Mouse (Mus musculus) gastrocnemius, postnatal 14 days (tissue): ENCODE measurements around the gene Esrrg. TPM values are rescaled to one million over a fixed set of nuclear protein-coding genes. Genes with fewer than 3 reads are reported as not detected.

ENCODE experiments used
- DNase-seq: peaks from one replicate; pipeline ENCODE4 v3.0.0; 2021; ENCODE audit warnings: mixed read lengths
- intact Hi-C: fragments of 180-260 bp; cut with DNase I; formaldehyde crosslinking; loops from one replicate; pipeline ENCODE4 v1.15.1; 2025; ENCODE audit warnings: low total_unique reads
- total RNA-seq, 2 experiments: library from RNA; stranded (reverse); gene quantifications; 2 replicates each; pipeline ENCODE4 v1.2.3; 2021

The Esrrg gene
- total RNA-seq, 2 experiments from 2014 or later = 10.5 to 16.2 TPM

DNA sequence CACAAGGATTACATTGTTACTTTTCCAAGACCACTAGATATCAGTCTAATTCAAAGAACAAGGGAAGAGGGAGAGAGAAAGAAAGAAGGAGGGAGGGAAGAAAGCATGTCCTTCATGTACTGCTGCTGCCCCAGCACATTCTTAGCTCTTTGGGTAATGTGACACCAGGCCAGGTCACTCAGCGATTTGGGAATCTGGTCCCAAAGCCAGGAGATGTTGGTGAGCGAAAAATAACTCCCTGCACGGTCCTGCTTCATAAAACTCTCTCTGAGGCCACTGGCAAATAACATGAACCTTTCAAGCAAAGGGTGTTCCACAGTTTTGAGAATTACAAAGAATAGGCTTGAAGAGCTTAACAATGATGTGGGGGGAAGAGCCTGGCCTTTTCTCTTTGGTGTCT is 342.9 kb downstream of the Esrrg start:
- no peak for DNase-seq
- intact Hi-C loops = no loop called here

DNA sequence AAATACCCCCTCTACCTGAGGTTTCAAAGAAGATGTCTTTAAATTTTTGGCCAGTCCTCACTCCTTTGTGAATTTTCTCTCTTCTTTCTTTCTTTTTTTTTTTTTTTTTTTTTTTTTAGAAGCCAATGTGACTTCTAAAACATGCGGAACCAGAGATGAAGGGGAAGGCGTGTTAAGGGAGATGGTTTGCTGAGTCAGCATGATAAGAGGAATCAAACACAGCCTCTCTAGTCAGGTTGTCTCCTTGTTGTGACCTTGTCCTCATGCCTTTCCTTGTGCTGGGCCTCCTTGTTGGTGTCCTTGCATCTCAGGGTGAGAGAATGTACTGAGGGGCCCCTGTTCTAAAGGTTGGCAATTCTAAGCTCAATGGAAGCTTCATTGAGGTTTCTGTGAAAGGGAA is 348.1 kb downstream of the Esrrg start:
- intact Hi-C loops = no loop called here
- no peak for DNase-seq

DNA sequence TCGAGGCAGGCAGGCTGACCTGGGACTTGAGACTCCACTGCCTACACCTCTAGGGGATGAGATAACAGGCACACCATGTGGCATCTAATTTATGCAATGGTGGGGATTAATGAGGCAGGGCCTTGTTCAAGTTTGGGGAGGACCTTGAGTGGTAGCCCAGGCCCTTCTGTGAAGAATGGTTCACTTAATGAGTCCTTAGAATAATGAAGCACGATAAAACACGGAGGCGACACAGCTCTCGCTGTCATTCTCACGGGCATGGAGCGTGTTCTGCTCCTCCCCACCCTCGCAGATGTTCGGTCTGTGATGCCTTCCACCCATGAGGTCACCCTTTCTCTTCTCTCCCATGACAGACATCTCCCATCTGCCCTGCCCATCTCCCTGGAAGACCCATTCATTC is 350.6 kb downstream of the Esrrg start:
- intact Hi-C loops = no loop called here
- no peak for DNase-seq

DNA sequence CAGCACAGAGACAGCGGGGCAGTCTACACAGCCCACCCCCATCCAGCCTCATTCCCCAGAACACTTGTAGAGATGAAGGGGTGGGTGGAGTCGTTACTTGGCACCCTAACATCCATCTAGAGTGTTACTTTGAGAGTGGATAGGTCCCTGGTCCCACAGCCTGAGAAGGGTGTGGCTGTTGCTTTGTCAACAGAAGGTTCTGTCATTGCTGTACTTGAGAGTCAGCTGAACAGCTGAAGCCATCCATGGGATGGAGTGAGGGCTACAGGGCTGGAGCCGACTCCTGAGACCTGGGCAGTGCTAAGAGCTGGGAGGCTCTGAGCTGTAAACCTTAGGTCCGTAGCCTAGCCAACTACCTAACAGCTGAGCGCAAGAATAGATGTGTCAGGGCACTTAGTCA is 352.9 kb downstream of the Esrrg start:
- intact Hi-C loops = no loop called here
- DNase-seq = no peak

DNA sequence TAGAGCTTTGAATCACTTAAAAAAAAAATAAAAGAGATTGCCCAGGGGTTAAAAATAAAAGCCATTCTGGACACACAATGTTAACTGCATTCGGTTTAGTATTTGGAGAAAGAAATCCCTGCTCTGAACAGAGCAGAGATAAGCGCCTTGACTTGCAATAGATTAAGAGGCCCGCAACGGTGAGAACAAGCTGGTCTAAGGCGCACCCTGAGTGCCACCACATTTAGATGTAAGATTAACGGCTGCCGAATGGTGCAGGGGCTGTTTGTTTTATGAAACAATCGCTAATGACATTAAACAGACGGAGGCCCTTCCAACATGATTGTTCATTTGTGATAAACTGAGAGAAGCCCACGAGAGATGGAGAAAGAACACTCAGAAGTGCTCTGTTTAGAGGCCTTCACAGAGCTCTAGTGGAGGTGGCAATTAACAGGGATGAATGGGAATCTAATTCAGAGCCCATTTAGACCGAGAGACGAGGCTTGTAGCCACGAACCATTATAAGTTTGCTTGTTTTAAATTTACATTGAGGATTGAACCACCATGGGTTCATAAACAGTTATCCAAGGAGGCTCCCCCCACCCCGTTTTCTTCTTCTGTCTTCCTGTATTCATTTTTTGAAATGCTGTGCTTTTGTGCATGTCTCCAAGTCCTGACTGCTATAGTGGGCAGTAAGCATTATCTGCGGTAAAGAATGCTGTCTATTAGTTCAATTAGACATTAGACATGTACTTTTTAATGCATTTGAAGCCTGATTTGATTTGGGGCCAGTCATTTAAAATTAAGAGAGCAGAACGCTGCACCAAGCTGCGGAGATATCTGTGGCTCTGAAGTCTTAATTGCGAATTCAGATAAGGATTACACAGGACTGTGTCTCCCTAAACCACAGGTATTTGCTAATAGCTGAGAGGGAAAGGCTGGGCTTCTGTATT is 356.5 kb downstream of the Esrrg start:
- no peak for DNase-seq
- intact Hi-C loops = no loop called here

DNA sequence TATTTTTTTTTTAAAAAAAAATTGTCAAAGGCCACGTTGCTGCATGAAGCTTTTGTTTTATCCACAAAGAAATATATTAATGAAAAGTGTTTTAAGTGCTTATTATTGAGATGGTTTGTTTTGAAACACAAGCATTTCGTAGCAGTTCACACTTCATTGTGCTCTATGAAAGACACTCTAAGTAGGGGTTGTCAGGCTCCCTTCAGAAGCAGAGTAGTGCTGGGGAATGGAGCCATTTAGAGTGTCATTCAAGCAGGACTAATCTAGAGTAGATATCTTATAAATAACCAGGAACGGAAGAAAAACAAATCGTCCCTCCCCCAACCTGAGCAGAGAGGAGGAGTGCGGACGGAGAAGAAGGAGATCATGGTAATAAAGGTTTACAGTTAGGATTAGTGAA is 357.3 kb downstream of the Esrrg start:
- intact Hi-C loops = no loop called here
- DNase-seq = no peak

DNA sequence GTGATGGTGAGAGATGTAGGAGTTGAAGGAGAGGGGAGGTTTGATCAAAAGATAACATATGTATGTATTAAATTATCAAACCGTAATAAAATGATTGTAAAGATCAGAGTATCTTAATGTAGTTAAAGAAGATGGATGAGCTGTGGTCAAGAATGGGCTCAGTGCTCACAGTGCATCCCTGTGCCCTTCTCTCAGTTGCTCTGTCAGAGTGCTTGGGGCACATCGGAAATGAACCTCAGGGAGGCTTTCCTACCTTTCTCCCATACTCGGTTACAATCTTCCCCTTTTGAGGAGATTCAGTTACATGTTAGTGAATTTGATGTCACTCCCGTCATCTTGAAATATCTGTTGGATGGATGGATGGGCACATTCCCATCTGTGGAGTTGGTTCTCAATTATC is 359.8 kb downstream of the Esrrg start:
- DNase-seq = no peak
- intact Hi-C loops = no loop called here

DNA sequence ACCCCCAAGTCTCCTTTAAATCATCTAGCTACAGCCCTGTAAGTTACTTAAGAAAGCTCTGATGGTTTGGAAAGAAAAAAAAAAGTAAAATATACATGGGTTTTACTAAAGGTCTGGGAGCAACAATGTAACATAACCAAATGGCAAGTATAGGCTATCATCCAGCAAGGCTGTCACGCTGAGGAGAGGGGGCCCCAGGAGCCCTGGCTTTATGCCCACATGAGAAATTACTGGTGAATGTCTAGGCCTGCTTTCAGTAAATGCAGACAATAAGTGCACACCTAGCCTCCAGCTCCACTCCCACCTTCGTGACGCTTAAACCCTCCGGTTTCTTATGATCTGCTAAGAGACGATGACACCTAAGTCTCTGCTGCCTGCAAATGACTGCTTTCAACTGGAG is 360.9 kb downstream of the Esrrg start:
- intact Hi-C loops = no loop called here
- no peak for DNase-seq

DNA sequence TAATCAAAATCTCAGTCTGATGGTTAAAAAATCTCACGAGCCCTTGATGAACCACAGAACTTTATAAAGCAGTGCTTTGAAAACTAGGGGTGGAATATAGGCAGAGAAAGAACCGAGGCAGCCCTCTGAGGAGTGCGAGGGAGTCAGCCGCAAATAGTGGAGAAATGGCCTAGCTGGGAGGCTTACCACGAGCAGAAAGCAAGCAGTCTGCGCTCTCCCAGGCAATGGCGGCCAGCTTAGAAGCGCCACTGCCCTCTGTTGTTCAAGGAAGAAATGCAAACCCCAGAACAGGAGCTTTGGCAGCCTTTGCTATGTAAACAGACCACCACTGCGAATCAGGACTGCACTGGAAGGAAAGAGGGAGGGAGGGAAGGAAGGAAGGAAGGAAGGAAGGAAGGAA is 365.8 kb downstream of the Esrrg start:
- intact Hi-C loops = loop anchor here (10.0 kb wide), 1 partner anchor 520 kb away; no protein-coding TSS in a partner anchor
- DNase-seq = peak; percentile 38

DNA sequence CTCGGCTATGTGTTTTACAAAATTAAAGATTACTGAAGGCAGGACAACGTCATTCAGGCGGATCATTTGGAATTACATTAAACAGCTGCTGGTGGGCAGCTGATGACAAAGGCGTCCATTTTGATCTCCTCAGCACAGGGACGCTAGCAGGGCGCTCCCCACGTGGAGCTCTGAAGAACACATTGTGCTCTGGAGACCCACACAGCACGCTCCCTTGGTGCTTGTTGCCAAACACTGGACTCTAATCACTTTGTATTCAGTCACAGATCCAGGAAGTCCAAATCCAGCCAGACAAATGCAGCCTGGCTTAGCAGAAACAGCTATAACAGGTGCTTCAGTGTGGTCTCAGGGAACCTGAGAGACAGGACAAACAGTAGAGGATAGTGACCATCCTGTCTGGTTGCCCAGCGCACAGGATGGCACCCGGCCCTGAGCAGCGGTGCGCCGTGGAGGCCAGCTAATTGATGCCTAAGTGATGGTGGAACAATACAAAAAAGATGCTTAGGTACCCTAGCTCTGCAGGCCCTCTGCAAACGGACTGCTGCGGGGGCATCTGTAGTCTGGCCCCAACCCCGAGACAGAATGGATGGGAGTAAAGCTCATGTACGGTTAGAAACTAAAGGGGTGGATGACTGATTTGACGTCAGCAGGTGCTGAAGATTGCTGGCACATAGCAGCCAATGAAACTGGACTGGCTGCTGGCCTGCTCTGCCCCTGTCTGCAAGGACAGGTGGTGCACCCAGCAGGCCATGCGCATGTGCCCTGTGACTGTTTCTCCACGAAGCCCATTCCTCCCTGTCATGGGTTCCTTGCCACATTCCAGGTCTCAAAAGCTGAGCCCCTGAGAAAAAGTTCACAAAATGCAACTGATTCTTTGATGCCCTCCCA is 367.1 kb downstream of the Esrrg start:
- no peak for DNase-seq
- intact Hi-C loops = loop anchor here (10.0 kb wide), 1 partner anchor 521 kb away; no protein-coding TSS in a partner anchor

DNA sequence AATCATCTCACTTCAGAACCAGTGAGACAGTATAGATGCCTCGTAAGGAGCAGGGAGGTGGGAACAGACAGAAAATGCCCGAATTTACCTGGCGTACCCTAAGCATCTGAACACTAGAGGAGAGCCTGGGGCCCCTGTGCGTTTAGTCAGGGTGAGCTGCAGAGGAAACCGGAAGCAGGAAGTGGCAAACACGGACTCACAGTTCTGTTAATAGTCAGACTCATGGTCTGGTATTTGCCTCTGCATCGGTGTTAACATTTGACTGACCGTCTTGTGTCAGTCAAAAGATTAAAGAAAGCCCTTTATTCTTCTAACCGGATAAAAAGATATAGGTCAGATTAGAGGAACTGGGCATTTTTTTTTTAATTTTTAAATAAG is 367.8 kb downstream of the Esrrg start:
- intact Hi-C loops = loop anchor here (10.0 kb wide), 1 partner anchor 522 kb away; no protein-coding TSS in a partner anchor

DNA sequence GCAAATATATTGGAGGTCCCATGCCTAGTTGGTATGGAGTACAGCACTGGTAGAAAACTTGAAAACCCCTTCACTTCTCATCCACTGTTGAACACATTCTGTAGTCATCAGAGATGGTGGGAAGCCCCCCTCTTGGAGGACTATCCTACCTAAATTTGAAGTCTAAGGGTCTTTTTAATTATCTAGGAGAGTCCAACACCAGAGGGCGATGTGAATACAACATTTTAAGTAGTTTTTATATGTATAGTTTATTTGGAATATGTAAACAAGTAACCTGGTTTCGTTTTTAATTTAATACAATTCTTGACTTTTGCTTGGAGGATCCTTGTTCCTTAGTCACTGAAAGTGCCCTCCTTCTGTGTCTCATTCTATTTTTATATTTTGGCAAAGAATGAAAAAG is 372.4 kb downstream of the Esrrg start:
- DNase-seq = no peak
- intact Hi-C loops = no loop called here

More for the DNA sequence above, 367.8 kb downstream of the Esrrg start:
- DNase-seq = no peak

DNA sequence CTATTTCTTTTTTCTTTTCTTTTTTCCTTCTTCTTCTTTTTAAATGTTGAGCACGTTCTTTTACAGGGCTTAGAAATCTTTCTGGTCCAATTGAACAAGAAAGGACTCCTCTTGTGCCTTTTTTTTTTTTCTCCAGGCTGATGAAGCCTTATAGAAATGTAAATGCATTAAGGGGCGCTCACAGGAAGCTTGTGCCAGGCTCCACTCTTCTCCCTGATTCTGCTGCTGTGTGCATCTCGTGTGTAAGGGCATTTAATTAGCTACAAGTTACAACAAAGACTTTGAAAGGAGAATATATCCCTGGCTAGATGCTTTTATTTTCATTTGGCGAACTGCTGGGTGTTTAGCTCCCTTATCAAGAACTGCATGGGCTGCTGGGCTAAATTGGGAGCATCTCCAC is 374.6 kb downstream of the Esrrg start:
- intact Hi-C loops = no loop called here
- no peak for DNase-seq

DNA sequence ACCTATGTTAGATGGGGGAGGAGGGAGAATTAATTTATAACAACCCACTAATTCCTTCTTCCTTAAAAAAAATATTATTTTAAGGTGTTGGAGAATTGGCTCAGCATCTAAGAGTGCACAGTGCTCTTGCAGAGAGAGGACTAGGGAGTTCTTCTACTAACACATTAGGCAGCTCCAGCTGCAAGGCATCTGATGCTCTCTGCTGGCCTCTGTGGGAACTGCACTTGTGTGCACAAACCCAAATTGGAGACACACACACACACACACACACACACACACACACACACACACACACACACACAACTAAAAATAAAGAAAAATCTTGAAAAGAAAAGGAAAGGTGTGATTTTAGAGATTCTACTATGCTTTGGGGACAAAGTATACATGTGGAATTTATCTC is 381.6 kb downstream of the Esrrg start:
- DNase-seq = no peak
- intact Hi-C loops = no loop called here

DNA sequence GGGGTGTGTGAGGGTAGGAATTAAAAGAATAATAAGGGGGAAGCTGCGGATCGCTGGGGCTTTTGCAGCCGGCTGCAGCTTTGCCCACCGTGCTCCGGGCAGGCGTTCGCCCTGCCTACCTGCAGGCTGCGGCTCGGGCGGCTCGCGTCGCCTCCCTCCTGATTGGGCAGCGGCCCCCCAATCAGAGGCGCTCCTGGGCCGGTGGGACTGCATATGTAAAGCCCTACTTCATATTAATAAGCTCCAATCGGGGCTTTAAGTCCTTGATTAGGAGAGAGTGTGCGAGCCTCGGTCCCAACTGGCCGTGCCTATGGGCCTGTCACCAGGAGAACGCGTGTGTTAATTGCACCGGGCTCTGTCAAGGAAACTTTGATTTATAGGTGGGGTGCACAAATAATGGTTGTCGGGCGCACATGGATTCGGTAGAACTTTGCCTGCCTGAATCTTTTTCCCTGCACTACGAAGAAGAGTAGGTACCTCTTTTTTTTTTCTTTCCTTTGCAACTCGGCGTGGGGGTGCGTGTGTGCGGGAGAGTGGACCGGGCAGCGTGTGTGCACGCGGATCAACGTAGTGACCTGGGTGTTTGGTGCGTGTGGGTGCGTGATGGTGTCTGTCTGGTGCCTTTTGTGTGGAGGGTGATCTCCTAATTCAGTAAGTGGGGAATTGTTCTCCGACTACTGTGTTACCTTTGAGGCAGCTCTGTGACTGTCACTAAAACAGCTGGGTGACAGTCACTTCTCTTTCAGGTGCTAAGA is 389.2 kb downstream of the Esrrg start:
- intact Hi-C loops = no loop called here
- DNase-seq = peak; percentile 53

DNA sequence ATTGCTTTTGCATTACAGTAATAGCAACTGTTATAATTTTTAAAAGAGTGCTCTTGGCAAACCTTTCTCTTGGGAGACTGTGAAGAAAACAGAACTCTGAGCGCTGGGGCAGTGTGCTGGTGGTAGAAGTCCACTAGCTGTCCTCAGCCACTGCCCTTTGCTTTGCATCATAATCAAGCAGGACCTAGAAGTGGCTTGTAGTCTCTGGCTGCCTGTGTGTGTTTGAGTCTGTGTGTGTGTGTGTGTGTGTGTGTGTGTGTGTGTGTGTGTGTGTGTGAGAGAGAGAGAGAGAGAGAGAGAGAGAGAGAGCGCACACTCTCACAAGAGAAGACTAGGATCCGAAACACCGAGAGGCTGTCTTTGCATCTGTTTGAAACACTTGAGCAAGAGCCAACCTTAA is 390.5 kb downstream of the Esrrg start:
- intact Hi-C loops = no loop called here
- no peak for DNase-seq

DNA sequence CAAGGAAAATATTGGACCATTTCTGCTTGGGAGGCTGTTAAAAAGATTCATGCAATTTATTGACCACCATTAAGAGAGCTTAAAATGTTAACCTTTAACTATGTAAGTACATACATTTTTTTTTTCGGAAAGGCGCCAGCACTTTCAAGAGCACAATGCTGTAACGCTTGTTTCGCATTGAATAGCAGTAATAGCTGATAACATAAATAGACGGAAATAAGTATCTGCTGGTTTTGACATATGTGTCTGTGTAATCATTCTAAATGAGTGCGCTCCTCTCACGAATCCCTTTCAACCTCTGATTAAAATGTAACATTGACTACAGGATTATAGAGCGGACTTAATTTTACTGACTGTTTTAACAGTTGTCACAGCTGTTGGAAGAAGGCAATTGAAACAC is 391.6 kb downstream of the Esrrg start:
- DNase-seq = no peak
- intact Hi-C loops = no loop called here

DNA sequence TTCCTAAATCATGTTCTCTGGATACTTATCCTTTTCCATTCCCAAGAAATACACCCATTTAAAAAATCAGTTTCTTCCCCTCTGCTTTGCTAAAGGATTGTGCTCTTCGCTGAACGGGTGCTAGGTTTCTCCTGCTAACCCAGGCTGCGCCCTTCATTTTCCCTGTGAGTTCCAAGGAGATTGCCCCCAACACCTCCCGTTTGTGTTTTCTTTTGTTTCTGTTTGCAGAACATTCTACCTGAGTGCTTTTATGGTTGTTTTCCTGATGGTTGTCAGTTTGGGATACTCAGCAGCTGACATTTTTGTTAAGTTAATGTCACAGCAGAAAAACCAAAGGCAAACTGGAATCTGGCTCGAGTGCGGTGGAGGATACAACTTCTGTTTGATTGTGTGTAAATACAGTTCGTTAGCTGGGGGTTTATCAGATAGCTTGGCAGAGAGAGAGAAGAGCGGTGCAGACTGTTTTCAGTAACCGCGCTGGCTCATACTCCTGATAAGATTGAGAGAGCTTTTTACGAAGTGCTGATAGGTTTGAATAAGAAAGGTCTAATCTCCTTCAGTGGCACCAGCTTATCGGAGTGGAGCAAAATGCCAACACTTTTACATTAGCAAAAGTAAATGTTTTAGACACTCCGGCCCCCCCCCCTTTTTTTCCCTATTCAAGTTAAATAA is 398.4 kb downstream of the Esrrg start:
- no peak for DNase-seq
- intact Hi-C loops = no loop called here

DNA sequence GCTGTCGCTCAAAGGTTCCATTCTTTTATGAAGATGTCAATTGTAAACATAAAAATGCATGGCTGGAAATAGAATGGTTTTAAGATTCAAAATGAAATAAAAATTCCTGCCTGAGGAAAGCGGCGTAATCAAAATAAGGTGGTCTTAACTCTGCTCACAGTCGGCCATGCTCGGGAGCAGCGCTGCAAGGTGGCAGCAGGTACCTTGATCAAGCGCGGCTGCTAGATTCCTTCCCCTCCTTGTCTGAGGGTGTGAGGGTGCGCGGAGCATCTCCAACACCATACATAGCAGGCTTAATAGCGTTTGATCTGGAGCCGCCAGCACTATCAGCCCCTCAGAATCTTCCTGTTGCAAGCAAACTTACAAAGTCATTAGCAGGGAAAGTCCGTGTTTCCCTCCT is 399.9 kb downstream of the Esrrg start:
- intact Hi-C loops = no loop called here
- no peak for DNase-seq
